Mouse (Mus musculus): ENCODE data around the gene Commd4. TPM values are rescaled to one million over a fixed set of nuclear protein-coding genes. Genes with fewer than 3 reads are reported as not detected.

Commd4 gene
- polyA plus RNA-seq, 1 experiment: 64.1 TPM

DNA sequence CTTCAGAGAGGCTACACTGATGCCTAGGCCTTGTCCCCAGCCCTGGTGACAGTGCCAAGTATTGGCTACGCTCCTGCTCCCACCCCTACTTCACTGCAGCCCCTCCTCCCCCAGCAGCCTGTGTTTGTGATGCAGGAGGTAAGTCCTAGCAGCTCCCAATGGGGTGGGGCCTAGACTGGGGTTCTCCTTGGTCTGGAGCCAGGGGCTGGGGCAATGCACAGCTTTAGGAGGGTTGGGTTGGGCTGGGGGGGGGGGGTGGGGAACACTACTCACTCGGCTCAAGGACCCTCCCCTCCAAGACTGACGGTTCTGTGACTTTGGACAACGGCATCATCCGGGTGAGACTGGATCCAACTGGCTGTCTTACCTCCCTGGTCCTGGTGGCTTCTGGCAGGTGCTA lies 18.6 kb downstream of the Commd4 start:
- Histone ChIP-seq H3K36me3 (ENCODE audit: control insufficient read depth, insufficient read depth, low read length, poor library complexity, severe bottlenecking) (peaks cover 8% of the 10 kb centered on the region), H3K9me3 (replicated peaks; ENCODE audit: control insufficient read depth, insufficient read depth, low read length, poor library complexity, severe bottlenecking) (no peaks in the 10 kb centered on the region), H3K9ac (ENCODE audit: low read depth, poor library complexity, severe bottlenecking) (no peak overlapping the region), H3K4me1 (ENCODE audit: control insufficient read depth, insufficient read depth, low read length) (no peaks in the 10 kb centered on the region), H3K4me3 (ENCODE audit: low read depth, low read length) (no peak overlapping the region), H3K27ac (ENCODE audit: insufficient read depth, low read length) (no peak overlapping the region), H3K27me3 (ENCODE audit: control insufficient read depth, insufficient read depth, low read length, poor library complexity, severe bottlenecking) (no peaks in the 10 kb centered on the region)
- TF ChIP-seq POLR2A (IDR thresholded peaks at IDR 0.05; ENCODE audit: insufficient read depth, low read length) (no peak), CTCF (IDR thresholded peaks at IDR 0.05; ENCODE audit: low read depth, low read length) (no peak)

DNA sequence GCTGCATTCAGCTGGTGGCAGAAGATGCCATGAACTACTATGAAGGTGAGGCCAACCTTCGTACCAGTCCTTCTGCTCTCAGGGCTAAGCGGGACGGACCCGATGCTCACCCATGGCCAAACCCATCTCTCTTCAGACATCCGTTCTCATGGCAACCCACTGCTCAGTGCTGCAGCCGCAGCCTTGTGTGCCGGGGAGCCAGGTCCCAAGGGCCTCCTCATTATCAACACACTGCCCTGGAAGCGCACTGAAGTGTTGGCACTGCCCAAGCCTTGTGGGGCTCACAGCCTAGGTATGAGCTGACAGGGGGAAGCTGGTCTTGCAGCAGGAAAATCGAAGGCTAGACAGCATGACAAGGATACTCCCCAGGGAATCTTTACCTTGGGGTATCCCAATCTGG lies 19.0 kb downstream of the Commd4 start:
- no peaks in the 10 kb centered on the region for H3K27me3 ChIP-seq (ENCODE audit: control insufficient read depth, insufficient read depth, low read length, poor library complexity, severe bottlenecking)
- H3K9me3 ChIP-seq (replicated peaks; ENCODE audit: control insufficient read depth, insufficient read depth, low read length, poor library complexity, severe bottlenecking): no peaks in the 10 kb centered on the region
- H3K4me3 ChIP-seq (ENCODE audit: low read depth, low read length): no peak overlapping the region
- TF ChIP-seq POLR2A (IDR thresholded peaks at IDR 0.05; ENCODE audit: insufficient read depth, low read length): no peak
- TF ChIP-seq CTCF (IDR thresholded peaks at IDR 0.05; ENCODE audit: low read depth, low read length): no peak
- TF ChIP-seq EP300 (IDR thresholded peaks at IDR 0.05; ENCODE audit: insufficient read depth, low read depth, low read length): no peak
- H3K4me1 ChIP-seq (ENCODE audit: control insufficient read depth, insufficient read depth, low read length): no peaks in the 10 kb centered on the region
- H3K27ac ChIP-seq (ENCODE audit: insufficient read depth, low read length): no peak overlapping the region
- no peak overlapping the region for H3K9ac ChIP-seq (ENCODE audit: low read depth, poor library complexity, severe bottlenecking)
- H3K36me3 ChIP-seq (ENCODE audit: control insufficient read depth, insufficient read depth, low read length, poor library complexity, severe bottlenecking): peaks cover 8% of the 10 kb centered on the region

DNA sequence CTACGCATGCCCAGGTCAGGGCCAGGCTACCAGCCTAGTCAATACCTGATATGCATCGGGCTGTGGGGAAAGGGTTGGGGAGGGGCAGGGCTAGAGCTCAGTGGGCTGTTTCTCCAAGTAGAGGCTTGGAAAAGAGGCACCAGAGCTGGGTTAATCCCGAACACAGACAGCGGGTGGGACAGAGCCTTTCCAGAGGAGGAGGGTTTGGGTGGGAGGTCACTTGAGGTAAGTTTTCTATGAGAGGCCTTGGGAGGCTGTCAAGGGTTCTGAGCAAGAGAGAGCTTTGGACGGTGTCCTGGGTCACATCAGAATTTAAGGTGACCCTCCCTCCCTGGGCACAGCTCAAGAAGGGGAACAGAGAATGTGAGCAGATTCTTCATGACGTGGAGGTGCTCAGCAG lies 19.6 kb downstream of the Commd4 start:
- Histone ChIP-seq H3K27me3 (ENCODE audit: control insufficient read depth, insufficient read depth, low read length, poor library complexity, severe bottlenecking) (no peaks in the 10 kb centered on the region), H3K36me3 (ENCODE audit: control insufficient read depth, insufficient read depth, low read length, poor library complexity, severe bottlenecking) (peaks cover 8% of the 10 kb centered on the region), H3K27ac (ENCODE audit: insufficient read depth, low read length) (no peak overlapping the region), H3K4me3 (ENCODE audit: low read depth, low read length) (no peak overlapping the region), H3K9ac (ENCODE audit: low read depth, poor library complexity, severe bottlenecking) (no peak overlapping the region), H3K9me3 (replicated peaks; ENCODE audit: control insufficient read depth, insufficient read depth, low read length, poor library complexity, severe bottlenecking) (no peaks in the 10 kb centered on the region), H3K4me1 (ENCODE audit: control insufficient read depth, insufficient read depth, low read length) (no peaks in the 10 kb centered on the region)
- TF ChIP-seq POLR2A (IDR thresholded peaks at IDR 0.05; ENCODE audit: insufficient read depth, low read length): no peak
- no peak for TF ChIP-seq EP300 (IDR thresholded peaks at IDR 0.05; ENCODE audit: insufficient read depth, low read depth, low read length)
- TF ChIP-seq CTCF (IDR thresholded peaks at IDR 0.05; ENCODE audit: low read depth, low read length): no peak

DNA sequence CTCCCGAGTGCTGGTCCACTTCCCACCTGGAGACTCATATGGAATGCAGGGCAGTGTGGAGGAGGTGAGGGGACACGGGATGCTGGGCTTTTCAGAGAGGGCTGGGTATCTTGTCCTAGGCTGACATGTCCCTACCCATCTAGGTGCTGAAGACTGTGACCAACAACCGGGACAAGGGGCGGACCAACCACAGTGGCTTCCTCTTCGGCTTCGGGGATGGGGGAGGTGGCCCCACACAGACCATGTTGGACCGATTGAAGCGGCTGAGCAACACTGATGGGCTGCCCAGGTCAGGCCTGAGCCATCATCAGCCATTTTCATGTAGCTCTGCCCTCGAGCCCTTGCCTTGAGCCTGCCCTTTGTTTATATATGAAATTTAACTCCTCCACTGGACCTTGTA lies 20.4 kb downstream of the Commd4 start:
- no peaks in the 10 kb centered on the region for H3K4me1 ChIP-seq (ENCODE audit: control insufficient read depth, insufficient read depth, low read length)
- peaks cover 8% of the 10 kb centered on the region for H3K36me3 ChIP-seq (ENCODE audit: control insufficient read depth, insufficient read depth, low read length, poor library complexity, severe bottlenecking)
- H3K4me3 ChIP-seq (ENCODE audit: low read depth, low read length): no peak overlapping the region
- no peak overlapping the region for H3K9ac ChIP-seq (ENCODE audit: low read depth, poor library complexity, severe bottlenecking)
- no peaks in the 10 kb centered on the region for H3K9me3 ChIP-seq (replicated peaks; ENCODE audit: control insufficient read depth, insufficient read depth, low read length, poor library complexity, severe bottlenecking)
- no peak for TF ChIP-seq CTCF (IDR thresholded peaks at IDR 0.05; ENCODE audit: low read depth, low read length)
- no peak for TF ChIP-seq EP300 (IDR thresholded peaks at IDR 0.05; ENCODE audit: insufficient read depth, low read depth, low read length)
- no peak for TF ChIP-seq POLR2A (IDR thresholded peaks at IDR 0.05; ENCODE audit: insufficient read depth, low read length)
- H3K27ac ChIP-seq (ENCODE audit: insufficient read depth, low read length): no peak overlapping the region
- H3K27me3 ChIP-seq (ENCODE audit: control insufficient read depth, insufficient read depth, low read length, poor library complexity, severe bottlenecking): no peaks in the 10 kb centered on the region

DNA sequence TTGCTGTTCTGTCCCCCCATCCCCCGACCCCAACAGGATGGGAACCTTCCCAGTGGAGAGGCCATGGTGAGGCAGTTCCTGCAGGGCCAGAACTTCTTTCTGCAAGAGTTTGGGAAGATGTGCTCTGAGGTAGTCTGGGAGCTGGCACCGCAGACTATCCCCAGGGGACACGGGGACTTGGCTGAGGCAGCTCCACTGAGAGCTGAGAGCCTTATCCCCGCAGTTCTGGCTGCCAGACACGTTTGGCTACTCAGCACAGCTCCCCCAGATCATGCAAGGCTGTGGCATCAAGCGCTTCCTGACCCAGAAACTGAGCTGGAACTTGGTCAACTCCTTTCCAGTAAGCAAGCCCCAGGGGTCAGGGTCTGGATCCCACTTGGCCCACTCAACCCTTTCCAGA lies 20.9 kb downstream of the Commd4 start:
- no peak overlapping the region for H3K9ac ChIP-seq (ENCODE audit: low read depth, poor library complexity, severe bottlenecking)
- H3K4me1 ChIP-seq (ENCODE audit: control insufficient read depth, insufficient read depth, low read length): no peaks in the 10 kb centered on the region
- peaks cover 8% of the 10 kb centered on the region for H3K36me3 ChIP-seq (ENCODE audit: control insufficient read depth, insufficient read depth, low read length, poor library complexity, severe bottlenecking)
- no peak overlapping the region for H3K4me3 ChIP-seq (ENCODE audit: low read depth, low read length)
- no peak for TF ChIP-seq EP300 (IDR thresholded peaks at IDR 0.05; ENCODE audit: insufficient read depth, low read depth, low read length)
- TF ChIP-seq POLR2A (IDR thresholded peaks at IDR 0.05; ENCODE audit: insufficient read depth, low read length): no peak
- TF ChIP-seq CTCF (IDR thresholded peaks at IDR 0.05; ENCODE audit: low read depth, low read length): no peak
- H3K9me3 ChIP-seq (replicated peaks; ENCODE audit: control insufficient read depth, insufficient read depth, low read length, poor library complexity, severe bottlenecking): no peaks in the 10 kb centered on the region
- H3K27me3 ChIP-seq (ENCODE audit: control insufficient read depth, insufficient read depth, low read length, poor library complexity, severe bottlenecking): no peaks in the 10 kb centered on the region
- H3K27ac ChIP-seq (ENCODE audit: insufficient read depth, low read length): no peak overlapping the region

DNA sequence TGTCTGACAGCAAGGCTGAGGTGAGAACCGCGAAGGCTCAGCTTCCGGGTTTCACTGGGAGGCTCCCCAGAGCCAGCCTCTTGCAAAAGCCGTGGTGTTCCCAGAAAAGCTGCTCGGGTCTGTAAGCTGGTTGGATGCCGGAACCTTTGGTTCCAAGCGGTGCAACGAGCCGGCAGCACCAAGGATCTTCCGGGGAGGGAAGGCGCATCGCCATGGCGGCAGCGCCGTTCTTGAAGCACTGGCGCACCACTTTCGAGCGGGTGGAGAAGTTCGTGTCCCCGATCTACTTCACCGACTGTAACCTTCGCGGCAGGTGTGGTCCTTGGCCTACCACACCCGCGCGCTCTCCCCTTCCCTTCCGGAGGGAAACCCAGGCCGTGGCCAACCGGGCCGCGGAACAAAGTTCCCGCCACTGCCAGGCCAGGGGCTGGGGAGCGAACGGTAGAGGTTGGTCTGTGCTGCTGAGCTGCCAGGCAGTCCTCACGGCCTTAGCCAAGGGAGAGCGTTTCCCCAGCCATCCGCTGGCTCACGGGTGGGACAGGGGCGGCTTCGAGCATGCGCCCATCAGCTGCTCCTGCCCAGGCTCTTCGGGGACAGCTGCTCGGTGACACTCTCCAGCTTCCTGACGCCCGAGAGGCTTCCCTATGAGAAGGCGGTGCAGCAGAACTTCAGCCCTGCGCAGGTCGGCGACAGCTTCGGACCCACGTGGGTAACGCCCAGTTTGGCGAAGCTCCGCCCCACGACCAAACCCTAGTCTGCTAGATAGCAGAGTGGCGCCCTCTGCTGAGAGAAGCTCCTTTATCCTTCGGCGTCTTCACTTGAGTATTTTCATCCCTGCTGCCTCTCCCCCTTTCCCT lies 27.3 kb downstream of the Commd4 start, which contains the start of gene Man2c1:
TSS of gene Man2c1 (plus strand) at position 114 of the 857 bp plus-strand sequence.
- Histone ChIP-seq H3K4me3 (ENCODE audit: low read depth, low read length) (peak within 1 kb of the TSS; percentile 77), H3K36me3 (ENCODE audit: control insufficient read depth, insufficient read depth, low read length, poor library complexity, severe bottlenecking) (peaks cover 19% of the 10 kb centered on the region), H3K27ac (ENCODE audit: insufficient read depth, low read length) (peak within 1 kb of the TSS; percentile 39), H3K9ac (ENCODE audit: low read depth, poor library complexity, severe bottlenecking) (peak within 1 kb of the TSS; percentile 54), H3K4me1 (ENCODE audit: control insufficient read depth, insufficient read depth, low read length) (no peaks in the 10 kb centered on the region), H3K9me3 (replicated peaks; ENCODE audit: control insufficient read depth, insufficient read depth, low read length, poor library complexity, severe bottlenecking) (no peaks in the 10 kb centered on the region), H3K27me3 (ENCODE audit: control insufficient read depth, insufficient read depth, low read length, poor library complexity, severe bottlenecking) (no peaks in the 10 kb centered on the region)
- peak; percentile 87 for TF ChIP-seq POLR2A (IDR thresholded peaks at IDR 0.05; ENCODE audit: insufficient read depth, low read length)
- peak; percentile 78 for TF ChIP-seq CTCF (IDR thresholded peaks at IDR 0.05; ENCODE audit: low read depth, low read length)
- TF ChIP-seq EP300 (IDR thresholded peaks at IDR 0.05; ENCODE audit: insufficient read depth, low read depth, low read length): no peak
